Comparison of ENCODE assay signal across 18 mouse cellular contexts in genomic region chr5:149568993-149569392, GRCm38 (mm10). TPM values are rescaled to one million over a fixed set of nuclear protein-coding genes. Genes with fewer than 3 reads are reported as not detected.
DNase-seq lines count a peak whose midpoint lies in the region; ATAC-seq and TF ChIP-seq lines count a peak whose summit lies in the region.
"Had no signal": no experiment of that assay in that cellular context is flagged by ENCODE, and none has a peak within 500 bp of the region (broad histone marks: within the 10 kb centered on the region; RNA-seq: fewer than 3 reads in every experiment).

No protein-coding gene starts in this region.

- H3K27me3 ChIP-seq in kidney, adult 2 months (replicated peaks; ENCODE audit: control insufficient read depth, insufficient read depth, low read length) = no peaks in the 10 kb centered on the region
- no peaks in the 10 kb centered on the region for H3K27me3 ChIP-seq in kidney, embryonic 14.5 days (ENCODE audit: control insufficient read depth, insufficient read depth, low read length)
- no peaks in the 10 kb centered on the region for H3K27me3 ChIP-seq in embryonic facial prominence, embryonic 14.5 days (replicated peaks; ENCODE audit: control insufficient read depth, insufficient read depth, low read length)
- no peaks in the 10 kb centered on the region for H3K27me3 ChIP-seq in lung, postnatal 0 days (replicated peaks; ENCODE audit: insufficient read depth, low read length)
- no peaks in the 10 kb centered on the region for H3K27me3 ChIP-seq in cerebellum, adult 2 months (ENCODE audit: control insufficient read depth, insufficient read depth, low read length)
- H3K27me3 ChIP-seq: neural tube, embryonic 13.5 days had no signal

- H3K36me3 ChIP-seq in kidney, adult 2 months (ENCODE audit: control insufficient read depth, insufficient read depth, low read length) = no peaks in the 10 kb centered on the region
- no peaks in the 10 kb centered on the region for H3K36me3 ChIP-seq in kidney, embryonic 14.5 days (ENCODE audit: control insufficient read depth, insufficient read depth, low read length)
- H3K36me3 ChIP-seq in embryonic facial prominence, embryonic 14.5 days (ENCODE audit: control insufficient read depth, insufficient read depth, low read length) = no peaks in the 10 kb centered on the region
- H3K36me3 ChIP-seq in lung, postnatal 0 days (ENCODE audit: insufficient read depth, low read length) = no peaks in the 10 kb centered on the region
- H3K36me3 ChIP-seq: heart, embryonic 10.5 days; neural tube, embryonic 13.5 days had no signal

- TF ChIP-seq POLR2A in kidney, adult 2 months (IDR thresholded peaks at IDR 0.05; ENCODE audit: low read depth, low read length) = no peak
- no peak for TF ChIP-seq POLR2A in cortical plate, adult 2 months (IDR thresholded peaks at IDR 0.05; ENCODE audit: extremely low read depth, insufficient read depth, low read length)
- no peak for TF ChIP-seq POLR2A in cerebellum, adult 2 months (IDR thresholded peaks at IDR 0.05; ENCODE audit: borderline replicate concordance, insufficient read depth, low read length)

- no peaks in the 10 kb centered on the region for H3K9me3 ChIP-seq in kidney, embryonic 14.5 days (ENCODE audit: control insufficient read depth, low read length)
- no peaks in the 10 kb centered on the region for H3K9me3 ChIP-seq in embryonic facial prominence, embryonic 14.5 days (ENCODE audit: control insufficient read depth, low read length)
- H3K9me3 ChIP-seq in lung, postnatal 0 days (ENCODE audit: low read length) = no peaks in the 10 kb centered on the region
- H3K9me3 ChIP-seq: heart, embryonic 10.5 days; neural tube, embryonic 13.5 days had no signal

- intact Hi-C loops in left cerebral cortex, postnatal 14 days (cut with DNase I) = no loop called here

- H3K27ac ChIP-seq in kidney, adult 2 months (ENCODE audit: insufficient read depth, low read depth, low read length) = no peak overlapping the region
- H3K27ac ChIP-seq in kidney, embryonic 14.5 days (ENCODE audit: low read depth, low read length) = no peak overlapping the region
- H3K27ac ChIP-seq in cortical plate, adult 2 months (ENCODE audit: insufficient read depth, low read length) = peak overlapping the region; percentile 25; the same call in 1 of the 2 replicates
- no peak overlapping the region for H3K27ac ChIP-seq in embryonic facial prominence, embryonic 14.5 days (replicated peaks; ENCODE audit: low read depth, low read length)
- no peak overlapping the region for H3K27ac ChIP-seq in lung, postnatal 0 days (ENCODE audit: low read length)
- no peak overlapping the region for H3K27ac ChIP-seq in cerebellum, adult 2 months (ENCODE audit: insufficient read depth, low read length)
- H3K27ac ChIP-seq: heart, embryonic 10.5 days; macrophage; neural tube, embryonic 13.5 days had no signal

- no peak overlapping the region for H3K4me3 ChIP-seq in kidney, adult 2 months (ENCODE audit: insufficient read depth, low read depth, low read length)
- no peak overlapping the region for H3K4me3 ChIP-seq in kidney, embryonic 14.5 days (ENCODE audit: low read length)
- H3K4me3 ChIP-seq in cortical plate, adult 2 months (ENCODE audit: insufficient read depth, low read length) = no peak overlapping the region
- H3K4me3 ChIP-seq in embryonic facial prominence, embryonic 14.5 days (ENCODE audit: low read depth, low read length) = no peak overlapping the region
- no peak overlapping the region for H3K4me3 ChIP-seq in lung, postnatal 0 days (ENCODE audit: low read depth, low read length)
- no peak overlapping the region for H3K4me3 ChIP-seq in cerebellum, adult 2 months (replicated peaks; ENCODE audit: insufficient read depth, low read depth, low read length)
- H3K4me3 ChIP-seq: heart, embryonic 10.5 days; neural tube, embryonic 13.5 days had no signal

- peak; percentile 12 for DNase-seq in kidney, adult 2 months
- DNase-seq in embryonic facial prominence, embryonic 14.5 days (ENCODE audit: low spot score) = peak; percentile 68
- peak; percentile 50 for DNase-seq in lung, postnatal 0 days (ENCODE audit: low spot score)
- no peak for DNase-seq in cerebellum, adult 2 months
- no peak for DNase-seq in urinary bladder, postnatal 14 days (ENCODE audit: low spot score)
- no peak for DNase-seq in left cerebral cortex, postnatal 14 days (ENCODE audit: low spot score in 2 of 2)
- DNase-seq: cerebellum, postnatal 14 days; heart, postnatal 10 days; right cerebral cortex, postnatal 14 days had no signal

- TF ChIP-seq CTCF in kidney, adult 2 months (conservative IDR thresholded peaks at IDR 0.05; ENCODE audit: insufficient read depth, insufficient read length, low read depth, low read length) = no peak
- TF ChIP-seq CTCF in cortical plate, adult 2 months (IDR thresholded peaks at IDR 0.05; ENCODE audit: extremely low read depth, insufficient read depth, low read length) = no peak
- TF ChIP-seq CTCF in lung, postnatal 0 days (IDR thresholded peaks at IDR 0.05) = no peak
- TF ChIP-seq CTCF in cerebellum, adult 2 months (IDR thresholded peaks at IDR 0.05; ENCODE audit: borderline replicate concordance, insufficient read depth, low read depth, low read length) = no peak

- 54% methylated on average over 13 of the region's 13 CpGs for WGBS in kidney, adult 2 months
- WGBS in kidney, embryonic 14.5 days = 69% methylated on average over 13 of the region's 13 CpGs
- WGBS in embryonic facial prominence, embryonic 14.5 days = 45% methylated on average over 13 of the region's 13 CpGs
- 43% methylated on average over 13 of the region's 13 CpGs for WGBS in lung, postnatal 0 days
- WGBS in cerebellum, adult 2 months = 77% methylated on average over 13 of the region's 13 CpGs

- no peak overlapping the region for H3K4me2 ChIP-seq in kidney, embryonic 14.5 days (replicated peaks; ENCODE audit: low read depth, low read length)
- peak overlapping the region; percentile 26 for H3K4me2 ChIP-seq in embryonic facial prominence, embryonic 14.5 days (ENCODE audit: low read depth, low read length)
- H3K4me2 ChIP-seq in lung, postnatal 0 days (replicated peaks; ENCODE audit: low read depth, low read length) = no peak overlapping the region
- H3K4me2 ChIP-seq: liver, embryonic 11.5 days; midbrain, embryonic 11.5 days; neural tube, embryonic 13.5 days had no signal

- no peaks in the 10 kb centered on the region for H3K4me1 ChIP-seq in kidney, adult 2 months (ENCODE audit: control insufficient read depth, insufficient read depth, low read length)
- H3K4me1 ChIP-seq in kidney, embryonic 14.5 days (ENCODE audit: control insufficient read depth, insufficient read depth, low read length) = no peaks in the 10 kb centered on the region
- peaks cover 10% of the 10 kb centered on the region for H3K4me1 ChIP-seq in cortical plate, adult 2 months (ENCODE audit: control insufficient read depth, insufficient read depth, low read length)
- H3K4me1 ChIP-seq in embryonic facial prominence, embryonic 14.5 days (ENCODE audit: control insufficient read depth, insufficient read depth, low read length) = peaks cover 14% of the 10 kb centered on the region
- no peaks in the 10 kb centered on the region for H3K4me1 ChIP-seq in lung, postnatal 0 days (ENCODE audit: insufficient read depth, low read depth, low read length)
- H3K4me1 ChIP-seq in cerebellum, adult 2 months (ENCODE audit: control insufficient read depth, insufficient read depth, low read length) = no peaks in the 10 kb centered on the region
- H3K4me1 ChIP-seq: heart, embryonic 10.5 days had no signal

- H3K9ac ChIP-seq in kidney, embryonic 14.5 days (ENCODE audit: low read depth, low read length) = no peak overlapping the region
- H3K9ac ChIP-seq in embryonic facial prominence, embryonic 14.5 days (ENCODE audit: low read depth, low read length) = no peak overlapping the region
- H3K9ac ChIP-seq in lung, postnatal 0 days (replicated peaks; ENCODE audit: low read depth) = no peak overlapping the region
- H3K9ac ChIP-seq: neural tube, embryonic 13.5 days had no signal

- no peak for TF ChIP-seq EP300 in lung, postnatal 0 days (IDR thresholded peaks at IDR 0.05)

- ATAC-seq in kidney, embryonic 14.5 days (ENCODE audit: low FRiP score, low TSS enrichment) = no peak
- ATAC-seq in embryonic facial prominence, embryonic 14.5 days (ENCODE audit: low read depth) = 0 out of 2 replicates have a peak, but pooled peaks have one; percentile 30
- ATAC-seq in lung, postnatal 0 days = no peak
- ATAC-seq: hindbrain, embryonic 16.5 days; intestine, postnatal 0 days had no signal

RNA-seq across cellular contexts. Expression of gene Wdr95, which starts 40.5 kb away (rescaled TPM):
- 0.03 TPM in 1 of 2 replicates, not detected in the other for polyA plus RNA-seq in kidney, adult 2 months (2012; rRNA removed)
- not detected in 2 replicates for polyA plus RNA-seq in kidney, embryonic 14.5 days (2014; fragmentation: Nextera tagmentation; extraction: Ambion mirVana)
- polyA plus RNA-seq in cortical plate, adult 2 months (2012; rRNA removed) = 0.93 and 1.3 TPM in 2 replicates
- 0.47 and 0.72 TPM in 2 replicates for polyA plus RNA-seq in embryonic facial prominence, embryonic 14.5 days (2014; fragmentation: Nextera tagmentation; extraction: Ambion mirVana)
- polyA plus RNA-seq in lung, postnatal 0 days (2015; fragmentation: Nextera tagmentation; extraction: Ambion mirVana) = 0.29 and 0.36 TPM in 2 replicates
- polyA plus RNA-seq in cerebellum, adult 2 months (2012; rRNA removed) = 0.24 and 0.29 TPM in 2 replicates
- total RNA-seq in left cerebral cortex, postnatal 14 days (2021) = 1 to 10 TPM in 1 of 2 experiments, under 1 TPM in 1; 0.74 to 1.4 TPM
- total RNA-seq: heart, postnatal 10 days had no signal
- polyA plus RNA-seq: heart, embryonic 10.5 days; intestine, postnatal 0 days; liver, embryonic 11.5 days; macrophage had no signal

Comparison
In these comparisons a context has a peak if more than half of its experiments do, and no peak if none do; other contexts are left out.
1. DNase-seq: peak in kidney, adult 2 months (single experiment), embryonic facial prominence, embryonic 14.5 days (single experiment) and lung, postnatal 0 days (single experiment); none in cerebellum, adult 2 months (0 of 2), urinary bladder, postnatal 14 days (single experiment) and left cerebral cortex, postnatal 14 days (0 of 2).